Mouse (Mus musculus): ENCODE results near the gene Snrpa. TPM values are rescaled to one million over a fixed set of nuclear protein-coding genes. Genes with fewer than 3 reads are reported as not detected.
A peak's percentile ranks its signal among the peaks of the same experiment; 100 is the strongest.

Snrpa gene
- polyA plus RNA-seq, 1 experiment from 2014 or later = 82.7 TPM

DNA sequence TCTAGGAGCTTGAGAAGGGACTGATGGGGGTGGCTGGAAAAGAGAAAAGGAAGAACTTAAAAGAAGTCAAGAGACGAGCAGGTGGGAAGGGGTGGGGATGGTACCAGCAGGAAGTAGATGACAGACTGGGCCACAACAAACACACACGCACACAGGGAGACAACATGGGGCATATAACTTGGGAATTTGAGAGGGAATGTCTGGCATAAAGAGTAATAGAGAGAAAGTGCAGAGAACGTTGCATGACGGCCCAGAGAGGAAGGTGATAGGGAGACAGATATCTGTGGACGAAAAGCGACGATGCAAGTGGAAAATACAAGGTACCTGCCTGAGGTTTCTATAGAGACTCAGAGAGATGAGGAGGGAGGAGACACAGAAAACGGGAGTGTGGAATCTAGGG lies 30.4 kb downstream of the Snrpa start:
- peak overlapping the region; percentile 94 for H3K9ac ChIP-seq (ENCODE audit: low read length)
- TF ChIP-seq CTCF (IDR thresholded peaks at IDR 0.05; ENCODE audit: low read depth) (no peak), EP300 (optimal IDR thresholded peaks at IDR 0.05) (no peak)
- 3% methylated on average over 8 of the region's 8 CpGs for WGBS
- peaks cover 3% of the 10 kb centered on the region; the same call in 1 of the 2 replicates for H3K4me1 ChIP-seq (replicated peaks; ENCODE audit: control insufficient read depth, insufficient read depth)
- H3K27me3 ChIP-seq (ENCODE audit: control insufficient read depth, insufficient read depth, low read length) = no peaks in the 10 kb centered on the region
- H3K27ac ChIP-seq (replicated peaks) = peak overlapping the region; percentile 99
- H3K4me2 ChIP-seq (replicated peaks; ENCODE audit: low read depth) = peak overlapping the region; percentile 78
- H3K9me3 ChIP-seq (ENCODE audit: control insufficient read depth, low read length) = no peaks in the 10 kb centered on the region
- peak overlapping the region; percentile 84 for H3K4me3 ChIP-seq (ENCODE audit: low read depth, low read length)
- DNase-seq (ENCODE audit: low spot score) = no peak
- ATAC-seq (ENCODE audit: low FRiP score, low TSS enrichment) = no peak
- H3K36me3 ChIP-seq (ENCODE audit: control insufficient read depth, insufficient read depth, low read length) = 0 out of 2 replicates have a peak, but pooled peaks cover 5% of the 10 kb centered on the region

DNA sequence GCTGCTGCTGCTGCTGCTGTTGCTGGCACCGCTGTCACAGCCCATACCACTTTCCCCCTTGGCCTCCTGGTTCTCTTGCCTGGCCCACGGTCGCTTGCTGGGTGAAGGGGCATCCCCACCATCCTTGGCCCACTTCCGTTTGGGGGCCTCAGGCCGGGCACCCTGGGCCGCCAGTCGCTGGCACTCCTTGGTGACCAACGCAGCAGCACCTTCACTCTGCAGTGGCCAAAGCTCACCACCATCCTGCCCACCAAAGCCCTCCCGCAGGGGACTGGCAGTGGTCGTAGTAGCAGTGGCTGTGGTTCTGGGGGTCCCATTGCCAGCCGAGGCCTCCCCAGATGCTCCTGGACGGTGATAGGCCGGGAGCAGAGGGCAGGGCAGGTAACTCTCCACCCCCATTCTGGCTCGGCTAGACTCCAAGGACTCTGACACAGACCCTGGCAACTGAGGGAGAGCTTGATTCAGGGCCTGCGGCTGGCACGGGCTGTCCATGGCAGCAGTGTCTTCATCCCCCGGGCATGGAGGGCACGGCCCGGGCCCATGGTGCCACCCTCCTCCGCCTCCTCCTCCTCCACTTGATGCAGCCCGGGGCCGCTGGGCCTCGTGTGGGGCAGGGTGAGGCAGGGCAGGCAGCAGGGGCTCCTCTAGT lies 30.9 kb downstream of the Snrpa start:
- peaks cover 5% of the 10 kb centered on the region; the same call in 1 of the 2 replicates for H3K4me1 ChIP-seq (replicated peaks; ENCODE audit: control insufficient read depth, insufficient read depth)
- H3K9me3 ChIP-seq (ENCODE audit: control insufficient read depth, low read length) = no peaks in the 10 kb centered on the region
- peak overlapping the region; percentile 78 for H3K4me2 ChIP-seq (replicated peaks; ENCODE audit: low read depth)
- peak overlapping the region; percentile 84 for H3K4me3 ChIP-seq (ENCODE audit: low read depth, low read length)
- 58% methylated on average over 23 of the region's 23 CpGs for WGBS
- H3K27ac ChIP-seq (replicated peaks) = peak overlapping the region; percentile 99
- peak overlapping the region; percentile 94 for H3K9ac ChIP-seq (ENCODE audit: low read length)
- DNase-seq (ENCODE audit: low spot score) (no peak), ATAC-seq (ENCODE audit: low FRiP score, low TSS enrichment) (no peak)
- H3K36me3 ChIP-seq (ENCODE audit: control insufficient read depth, insufficient read depth, low read length) = 0 out of 2 replicates have a peak, but pooled peaks cover 5% of the 10 kb centered on the region
- no peaks in the 10 kb centered on the region for H3K27me3 ChIP-seq (ENCODE audit: control insufficient read depth, insufficient read depth, low read length)
- TF ChIP-seq CTCF (IDR thresholded peaks at IDR 0.05; ENCODE audit: low read depth) = no peak
- TF ChIP-seq EP300 (optimal IDR thresholded peaks at IDR 0.05) = no peak

DNA sequence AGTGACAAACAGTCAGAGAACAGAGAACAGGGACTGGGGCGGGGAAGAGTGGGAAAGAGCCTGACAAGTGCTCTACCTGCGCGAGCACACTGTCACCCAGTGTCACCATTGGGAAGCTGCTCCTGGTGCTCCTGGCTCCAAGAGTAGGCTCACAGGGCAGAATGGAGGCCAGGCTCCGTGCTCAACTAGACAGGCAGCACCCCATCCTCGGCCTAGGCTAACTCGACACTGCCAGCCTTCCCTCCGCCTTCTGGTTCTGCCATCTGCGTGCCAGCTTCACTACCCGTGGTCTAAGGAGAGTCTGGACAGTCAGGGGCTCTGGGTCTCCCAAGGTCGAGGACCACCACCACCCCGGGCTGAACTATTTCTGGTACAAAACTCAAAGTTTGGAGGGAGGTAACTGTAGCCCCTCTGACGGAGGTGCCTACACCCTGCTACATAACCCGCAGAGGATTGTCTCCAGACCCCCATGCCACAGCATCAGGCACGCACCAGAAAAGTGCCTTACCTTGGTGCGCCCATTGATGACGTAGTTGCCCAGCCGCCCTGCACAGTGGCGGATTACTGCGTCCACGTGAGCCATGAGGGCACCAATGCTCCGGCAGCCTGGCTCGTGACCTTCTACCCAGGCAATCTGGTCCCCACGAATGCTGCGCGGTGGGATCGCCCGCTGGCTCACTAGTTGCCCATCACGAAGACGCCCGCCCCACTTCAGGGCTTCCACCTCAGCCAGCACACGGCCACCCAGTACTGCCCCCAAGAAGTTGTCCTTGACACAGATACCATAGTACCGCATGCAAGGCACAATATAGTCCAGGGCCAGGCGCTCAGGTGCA lies 31.7 kb downstream of the Snrpa start:
- Histone ChIP-seq H3K9ac (ENCODE audit: low read length) (peak overlapping the region; percentile 50; the same call in 1 of the 2 replicates), H3K4me3 (ENCODE audit: low read depth, low read length) (peak overlapping the region; percentile 84), H3K27me3 (ENCODE audit: control insufficient read depth, insufficient read depth, low read length) (no peaks in the 10 kb centered on the region), H3K9me3 (ENCODE audit: control insufficient read depth, low read length) (no peaks in the 10 kb centered on the region), H3K4me1 (replicated peaks; ENCODE audit: control insufficient read depth, insufficient read depth) (peaks cover 5% of the 10 kb centered on the region; the same call in 1 of the 2 replicates), H3K27ac (replicated peaks) (no peak overlapping the region; the same call in 1 of the 2 replicates), H3K4me2 (replicated peaks; ENCODE audit: low read depth) (peak overlapping the region; percentile 78), H3K36me3 (ENCODE audit: control insufficient read depth, insufficient read depth, low read length) (0 out of 2 replicates have a peak, but pooled peaks cover 7% of the 10 kb centered on the region)
- ATAC-seq (ENCODE audit: low FRiP score, low TSS enrichment) (no peak), DNase-seq (ENCODE audit: low spot score) (no peak)
- WGBS = 71% methylated on average over 33 of the region's 33 CpGs
- TF ChIP-seq CTCF (IDR thresholded peaks at IDR 0.05; ENCODE audit: low read depth) (no peak), EP300 (optimal IDR thresholded peaks at IDR 0.05) (no peak)

DNA sequence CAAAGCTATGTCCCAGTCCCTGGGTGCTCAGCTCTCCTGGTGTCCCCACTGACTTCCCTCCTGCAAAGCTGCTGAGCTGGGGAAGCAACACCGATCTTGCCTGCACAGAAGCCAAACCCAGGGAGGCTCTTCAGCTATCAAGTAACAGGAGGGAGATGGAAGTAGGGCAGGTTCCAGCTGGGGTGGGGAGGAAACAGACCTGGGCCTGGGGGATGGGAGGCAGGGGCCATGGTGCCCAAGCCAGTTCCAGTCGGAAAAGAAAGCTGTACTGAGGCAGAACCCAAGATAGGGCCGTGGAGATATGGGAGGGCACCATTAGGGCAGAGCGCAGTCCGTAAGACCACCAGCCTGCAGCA lies 32.6 kb downstream of the Snrpa start:
- 55% methylated on average over 5 of the region's 5 CpGs for WGBS
- Histone ChIP-seq H3K4me1 (replicated peaks; ENCODE audit: control insufficient read depth, insufficient read depth) (peaks cover 5% of the 10 kb centered on the region; the same call in 1 of the 2 replicates), H3K9ac (ENCODE audit: low read length) (peak overlapping the region; percentile 50; the same call in 1 of the 2 replicates), H3K9me3 (ENCODE audit: control insufficient read depth, low read length) (no peaks in the 10 kb centered on the region), H3K4me2 (replicated peaks; ENCODE audit: low read depth) (peak overlapping the region; percentile 78), H3K36me3 (ENCODE audit: control insufficient read depth, insufficient read depth, low read length) (peaks cover 15% of the 10 kb centered on the region), H3K4me3 (ENCODE audit: low read depth, low read length) (no peak overlapping the region; the same call in 1 of the 2 replicates), H3K27me3 (ENCODE audit: control insufficient read depth, insufficient read depth, low read length) (no peaks in the 10 kb centered on the region), H3K27ac (replicated peaks) (no peak overlapping the region)
- TF ChIP-seq EP300 (optimal IDR thresholded peaks at IDR 0.05) (no peak), CTCF (IDR thresholded peaks at IDR 0.05; ENCODE audit: low read depth) (no peak)
- ATAC-seq (ENCODE audit: low FRiP score, low TSS enrichment) (no peak), DNase-seq (ENCODE audit: low spot score) (no peak)

DNA sequence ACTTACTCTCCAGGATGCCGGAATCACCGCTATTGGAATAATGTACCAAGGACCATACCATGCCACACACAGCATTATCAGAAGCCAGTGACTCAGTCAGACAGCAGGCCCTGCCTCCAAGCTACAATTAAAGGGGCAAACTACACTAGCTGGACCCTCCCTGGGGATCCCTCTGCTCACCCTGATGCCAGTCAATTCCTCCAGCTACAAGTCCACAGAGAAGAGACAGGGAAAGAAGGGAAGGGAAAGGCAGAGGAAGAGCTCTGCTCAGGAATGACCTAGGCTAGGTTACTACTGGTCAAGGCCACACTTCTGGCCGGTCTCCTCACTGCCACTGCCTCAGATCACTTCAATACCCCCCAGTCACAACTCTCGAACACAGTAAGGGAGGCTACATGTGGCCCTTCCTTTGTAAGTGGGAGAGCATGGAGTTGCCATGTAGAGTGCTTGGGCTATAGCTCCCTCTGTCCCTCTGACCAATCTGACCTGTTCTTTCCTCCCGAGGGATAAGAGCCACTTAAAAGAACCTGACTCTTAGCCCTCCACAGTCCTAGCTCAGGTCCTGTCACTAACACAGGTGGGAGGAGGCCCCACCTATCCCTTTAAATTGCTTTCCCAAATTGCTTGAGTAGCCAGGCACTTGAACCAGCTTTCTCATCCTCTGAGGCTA lies 33.2 kb downstream of the Snrpa start:
- TF ChIP-seq CTCF (IDR thresholded peaks at IDR 0.05; ENCODE audit: low read depth) (no peak), EP300 (optimal IDR thresholded peaks at IDR 0.05) (no peak)
- H3K36me3 ChIP-seq (ENCODE audit: control insufficient read depth, insufficient read depth, low read length) = peaks cover 18% of the 10 kb centered on the region
- 66% methylated on average over 5 of the region's 5 CpGs for WGBS

More for the DNA sequence above, 33.2 kb downstream of the Snrpa start:
- H3K4me3 ChIP-seq (ENCODE audit: low read depth, low read length) = no peak overlapping the region; the same call in 1 of the 2 replicates
- no peaks in the 10 kb centered on the region for H3K27me3 ChIP-seq (ENCODE audit: control insufficient read depth, insufficient read depth, low read length)
- H3K9ac ChIP-seq (ENCODE audit: low read length) = peak overlapping the region; percentile 50
- no peak for ATAC-seq (ENCODE audit: low FRiP score, low TSS enrichment)
- H3K4me2 ChIP-seq (replicated peaks; ENCODE audit: low read depth) = peak overlapping the region; percentile 78
- H3K4me1 ChIP-seq (replicated peaks; ENCODE audit: control insufficient read depth, insufficient read depth) = peaks cover 5% of the 10 kb centered on the region; the same call in 1 of the 2 replicates
- no peaks in the 10 kb centered on the region for H3K9me3 ChIP-seq (ENCODE audit: control insufficient read depth, low read length)
- no peak overlapping the region for H3K27ac ChIP-seq (replicated peaks)
- no peak for DNase-seq (ENCODE audit: low spot score)
